Mouse (Mus musculus): ENCODE results near the gene Gdpgp1. TPM values are rescaled to one million over a fixed set of nuclear protein-coding genes. Genes with fewer than 3 reads are reported as not detected.

The Gdpgp1 gene
- polyA plus RNA-seq, 1 experiment from 2014 or later: 4.5 TPM

DNA sequence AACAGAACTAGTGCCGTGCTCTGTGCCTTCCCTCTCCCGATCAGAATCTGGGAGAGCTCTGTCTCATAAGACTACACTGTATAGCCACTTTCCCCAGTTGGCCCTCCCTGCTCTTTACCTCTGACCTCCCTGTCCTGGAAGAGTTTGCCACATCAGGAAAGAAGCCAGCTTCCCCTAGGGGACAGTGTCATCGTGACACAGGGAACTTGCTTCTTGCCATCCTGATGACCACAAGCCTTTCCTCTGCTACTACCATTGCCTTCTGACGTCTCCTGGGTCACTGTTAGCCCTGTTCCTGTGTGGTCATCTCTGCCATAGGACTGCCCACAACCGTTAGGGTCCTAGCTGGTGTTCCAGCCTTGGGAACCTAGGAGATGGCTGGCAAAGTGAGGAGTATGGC lies 29.7 kb upstream of the Gdpgp1 start:
- Histone ChIP-seq H3K4me2 (ENCODE audit: low read length) (no peak overlapping the region), H3K4me3 (ENCODE audit: low read depth, low read length) (no peak overlapping the region), H3K27ac (ENCODE audit: low read depth) (no peak overlapping the region), H3K9me3 (ENCODE audit: control insufficient read depth, low read length) (no peaks in the 10 kb centered on the region), H3K36me3 (ENCODE audit: control insufficient read depth, insufficient read depth, low read length) (peaks cover 7% of the 10 kb centered on the region; the same call in 1 of the 2 replicates), H3K9ac (ENCODE audit: low read length) (no peak overlapping the region), H3K27me3 (replicated peaks; ENCODE audit: control insufficient read depth, insufficient read depth, low read length) (no peaks in the 10 kb centered on the region), H3K4me1 (replicated peaks; ENCODE audit: control insufficient read depth, insufficient read depth, low read length) (peaks cover 35% of the 10 kb centered on the region)
- no peak for ATAC-seq (replicated peaks; ENCODE audit: low FRiP score, low TSS enrichment, low read depth)
- no peak for DNase-seq (ENCODE audit: low spot score)
- 89% methylated on average over 5 of the region's 5 CpGs for WGBS

GRCm38 (mm10) chr7:80203638-80204096 lies 29.0 kb upstream of the Gdpgp1 start:
- Histone ChIP-seq H3K27me3 (replicated peaks; ENCODE audit: control insufficient read depth, insufficient read depth, low read length) (no peaks in the 10 kb centered on the region), H3K36me3 (ENCODE audit: control insufficient read depth, insufficient read depth, low read length) (peaks cover 7% of the 10 kb centered on the region; the same call in 1 of the 2 replicates), H3K4me1 (replicated peaks; ENCODE audit: control insufficient read depth, insufficient read depth, low read length) (peaks cover 42% of the 10 kb centered on the region), H3K4me3 (ENCODE audit: low read depth, low read length) (no peak overlapping the region), H3K4me2 (ENCODE audit: low read length) (no peak overlapping the region), H3K27ac (ENCODE audit: low read depth) (no peak overlapping the region), H3K9ac (ENCODE audit: low read length) (no peak overlapping the region), H3K9me3 (ENCODE audit: control insufficient read depth, low read length) (no peaks in the 10 kb centered on the region)
- ATAC-seq (replicated peaks; ENCODE audit: low FRiP score, low TSS enrichment, low read depth) (no peak), DNase-seq (ENCODE audit: low spot score) (no peak)
- 68% methylated on average over 12 of the region's 12 CpGs for WGBS

- Histone ChIP-seq H3K9me3 (ENCODE audit: control insufficient read depth, low read length) (no peaks in the 10 kb centered on the region), H3K4me2 (ENCODE audit: low read length) (no peak overlapping the region), H3K27me3 (replicated peaks; ENCODE audit: control insufficient read depth, insufficient read depth, low read length) (no peaks in the 10 kb centered on the region), H3K36me3 (ENCODE audit: control insufficient read depth, insufficient read depth, low read length) (peaks cover 7% of the 10 kb centered on the region; the same call in 1 of the 2 replicates), H3K9ac (ENCODE audit: low read length) (no peak overlapping the region), H3K4me3 (ENCODE audit: low read depth, low read length) (no peak overlapping the region), H3K27ac (ENCODE audit: low read depth) (no peak overlapping the region), H3K4me1 (replicated peaks; ENCODE audit: control insufficient read depth, insufficient read depth, low read length) (peaks cover 39% of the 10 kb centered on the region)
- DNase-seq (ENCODE audit: low spot score): no peak
- 82% methylated on average over 4 of the region's 4 CpGs for WGBS
- no peak for ATAC-seq (replicated peaks; ENCODE audit: low FRiP score, low TSS enrichment, low read depth)
These were observed 28.3 kb upstream of the Gdpgp1 start for GRCm38 (mm10) chr7:80204362-80204761.

- ATAC-seq (replicated peaks; ENCODE audit: low FRiP score, low TSS enrichment, low read depth) (no peak), DNase-seq (ENCODE audit: low spot score) (no peak)
- peaks cover 7% of the 10 kb centered on the region; the same call in 1 of the 2 replicates for H3K36me3 ChIP-seq (ENCODE audit: control insufficient read depth, insufficient read depth, low read length)
- WGBS: 83% methylated on average over 7 of the region's 7 CpGs
- H3K4me3 ChIP-seq (ENCODE audit: low read depth, low read length): no peak overlapping the region
- no peak overlapping the region for H3K27ac ChIP-seq (ENCODE audit: low read depth)
- no peaks in the 10 kb centered on the region for H3K27me3 ChIP-seq (replicated peaks; ENCODE audit: control insufficient read depth, insufficient read depth, low read length)
- H3K4me1 ChIP-seq (replicated peaks; ENCODE audit: control insufficient read depth, insufficient read depth, low read length): peaks cover 33% of the 10 kb centered on the region
- no peaks in the 10 kb centered on the region for H3K9me3 ChIP-seq (ENCODE audit: control insufficient read depth, low read length)
- H3K4me2 ChIP-seq (ENCODE audit: low read length): no peak overlapping the region
- H3K9ac ChIP-seq (ENCODE audit: low read length): no peak overlapping the region
These were observed 27.7 kb upstream of the Gdpgp1 start for GRCm38 (mm10) chr7:80204961-80205360.

DNA sequence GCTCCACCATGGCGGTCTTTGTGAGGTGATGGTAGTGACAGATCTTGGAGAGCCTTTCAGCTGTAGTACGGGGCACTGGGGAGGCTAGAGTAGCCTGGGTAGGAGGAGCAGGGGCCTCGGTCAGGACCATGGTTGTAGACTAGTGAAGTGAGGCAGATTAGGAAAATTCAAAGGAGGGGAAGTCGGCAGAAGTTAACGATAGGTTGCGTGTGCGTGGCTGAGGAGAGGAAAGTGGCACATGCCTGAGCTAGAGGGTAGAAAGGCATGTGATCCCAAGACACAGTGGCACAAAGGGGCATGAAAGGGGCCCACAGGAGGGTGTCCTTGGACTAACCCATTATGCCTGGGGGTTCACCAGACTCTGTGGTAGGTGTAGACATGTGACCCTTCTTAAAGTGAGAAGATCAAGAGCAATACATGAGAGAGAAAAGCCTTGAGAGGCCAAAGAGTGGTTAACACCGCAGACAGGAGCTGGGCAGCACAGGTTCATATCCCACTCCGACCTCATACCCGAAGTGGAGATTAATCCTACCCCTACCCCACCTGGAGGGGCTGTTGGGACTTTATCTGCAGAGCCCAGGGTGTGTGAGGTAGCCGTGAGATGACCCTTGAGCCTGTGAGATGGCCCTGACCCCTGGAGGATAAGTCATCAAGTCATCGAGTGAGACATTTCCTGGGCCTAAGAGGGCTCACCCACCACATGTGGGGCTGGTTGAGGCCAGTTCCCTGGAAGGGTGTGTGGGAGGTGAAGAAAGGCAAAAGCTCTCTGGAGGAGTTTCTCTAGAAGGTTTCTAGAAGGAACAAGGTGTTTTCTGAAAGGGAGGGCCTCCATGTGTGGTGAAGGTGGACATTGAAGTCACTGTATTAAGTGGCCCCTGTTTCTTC lies 26.7 kb upstream of the Gdpgp1 start:
- Histone ChIP-seq H3K9me3 (ENCODE audit: control insufficient read depth, low read length) (no peaks in the 10 kb centered on the region), H3K9ac (ENCODE audit: low read length) (no peak overlapping the region), H3K4me3 (ENCODE audit: low read depth, low read length) (no peak overlapping the region), H3K4me2 (ENCODE audit: low read length) (no peak overlapping the region), H3K36me3 (ENCODE audit: control insufficient read depth, insufficient read depth, low read length) (peaks cover 7% of the 10 kb centered on the region; the same call in 1 of the 2 replicates), H3K27ac (ENCODE audit: low read depth) (no peak overlapping the region), H3K4me1 (replicated peaks; ENCODE audit: control insufficient read depth, insufficient read depth, low read length) (peaks cover 26% of the 10 kb centered on the region), H3K27me3 (replicated peaks; ENCODE audit: control insufficient read depth, insufficient read depth, low read length) (no peaks in the 10 kb centered on the region)
- DNase-seq (ENCODE audit: low spot score) (no peak), ATAC-seq (replicated peaks; ENCODE audit: low FRiP score, low TSS enrichment, low read depth) (no peak)
- WGBS: 79% methylated on average over 12 of the region's 12 CpGs

GRCm38 (mm10) chr7:80207314-80207731 lies 25.3 kb upstream of the Gdpgp1 start:
- Histone ChIP-seq H3K9me3 (ENCODE audit: control insufficient read depth, low read length) (no peaks in the 10 kb centered on the region), H3K4me2 (ENCODE audit: low read length) (no peak overlapping the region), H3K27me3 (replicated peaks; ENCODE audit: control insufficient read depth, insufficient read depth, low read length) (no peaks in the 10 kb centered on the region), H3K4me3 (ENCODE audit: low read depth, low read length) (no peak overlapping the region), H3K4me1 (replicated peaks; ENCODE audit: control insufficient read depth, insufficient read depth, low read length) (peaks cover 23% of the 10 kb centered on the region), H3K9ac (ENCODE audit: low read length) (no peak overlapping the region), H3K36me3 (ENCODE audit: control insufficient read depth, insufficient read depth, low read length) (peaks cover 4% of the 10 kb centered on the region; the same call in 1 of the 2 replicates), H3K27ac (ENCODE audit: low read depth) (peak overlapping the region; percentile 17; the same call in 1 of the 2 replicates)
- ATAC-seq (replicated peaks; ENCODE audit: low FRiP score, low TSS enrichment, low read depth): peak; percentile 59
- WGBS: 63% methylated on average over 3 of the region's 3 CpGs
- no peak for DNase-seq (ENCODE audit: low spot score)

- Histone ChIP-seq H3K4me1 (replicated peaks; ENCODE audit: control insufficient read depth, insufficient read depth, low read length) (peaks cover 21% of the 10 kb centered on the region), H3K9me3 (ENCODE audit: control insufficient read depth, low read length) (no peaks in the 10 kb centered on the region), H3K4me2 (ENCODE audit: low read length) (no peak overlapping the region), H3K27me3 (replicated peaks; ENCODE audit: control insufficient read depth, insufficient read depth, low read length) (no peaks in the 10 kb centered on the region), H3K4me3 (ENCODE audit: low read depth, low read length) (no peak overlapping the region), H3K9ac (ENCODE audit: low read length) (no peak overlapping the region), H3K27ac (ENCODE audit: low read depth) (peak overlapping the region; percentile 17; the same call in 1 of the 2 replicates), H3K36me3 (ENCODE audit: control insufficient read depth, insufficient read depth, low read length) (peaks cover 10% of the 10 kb centered on the region)
- WGBS: 78% methylated on average over 18 of the region's 18 CpGs
- ATAC-seq (replicated peaks; ENCODE audit: low FRiP score, low TSS enrichment, low read depth) (no peak), DNase-seq (ENCODE audit: low spot score) (no peak)
These were observed 24.5 kb upstream of the Gdpgp1 start for GRCm38 (mm10) chr7:80208026-80208642.

DNA sequence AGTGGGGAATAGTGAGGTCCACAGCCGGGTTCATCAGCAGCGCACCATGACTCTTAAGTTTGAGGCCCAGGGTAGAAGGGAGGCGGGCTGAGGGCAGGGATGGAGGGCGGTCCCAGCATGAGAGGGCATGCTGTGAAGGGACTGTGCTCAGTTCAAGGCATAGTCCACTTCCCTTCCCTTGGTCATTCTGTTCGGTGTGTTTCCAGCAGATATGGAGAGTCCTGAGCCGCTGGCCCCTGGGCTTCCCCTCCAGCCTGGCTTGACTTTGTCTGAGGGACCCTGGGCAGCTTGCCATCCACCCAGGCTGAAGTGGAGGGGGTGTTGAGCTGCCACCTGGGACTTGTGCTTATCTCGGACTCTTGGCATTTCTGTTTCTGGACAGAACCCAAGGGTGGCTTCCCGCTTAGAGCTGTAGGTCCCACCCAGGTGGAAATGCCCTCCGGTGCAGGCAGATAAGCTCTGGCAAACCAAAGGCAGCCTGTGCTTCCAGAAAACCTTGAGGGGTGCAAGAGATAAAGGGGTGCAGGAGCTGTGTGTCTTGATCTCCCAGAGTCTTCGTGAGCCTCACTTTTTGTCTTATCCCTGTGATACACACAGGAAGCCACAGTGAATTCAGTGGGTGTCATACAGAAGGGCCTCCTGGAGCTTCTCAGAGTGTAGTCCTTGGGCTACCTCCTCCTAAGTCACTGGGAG lies 23.8 kb upstream of the Gdpgp1 start:
- 66% methylated on average over 10 of the region's 10 CpGs for WGBS
- Histone ChIP-seq H3K4me1 (replicated peaks; ENCODE audit: control insufficient read depth, insufficient read depth, low read length) (peaks cover 21% of the 10 kb centered on the region), H3K27ac (ENCODE audit: low read depth) (no peak overlapping the region), H3K27me3 (replicated peaks; ENCODE audit: control insufficient read depth, insufficient read depth, low read length) (no peaks in the 10 kb centered on the region), H3K4me3 (ENCODE audit: low read depth, low read length) (no peak overlapping the region), H3K4me2 (ENCODE audit: low read length) (no peak overlapping the region), H3K9ac (ENCODE audit: low read length) (no peak overlapping the region), H3K9me3 (ENCODE audit: control insufficient read depth, low read length) (no peaks in the 10 kb centered on the region), H3K36me3 (ENCODE audit: control insufficient read depth, insufficient read depth, low read length) (peaks cover 16% of the 10 kb centered on the region)
- no peak for ATAC-seq (replicated peaks; ENCODE audit: low FRiP score, low TSS enrichment, low read depth)
- no peak for DNase-seq (ENCODE audit: low spot score)

All from intestine, embryonic 14.5 days (tissue).